Mouse (Mus musculus) inflammation-experienced regulatory T-cells, adult 6 months (primary cell): Measurements from ENCODE around the gene Xrcc5. TPM values are rescaled to one million over a fixed set of nuclear protein-coding genes. Genes with fewer than 3 reads are reported as not detected.

Experiments used
- ATAC-seq: one replicate; pipeline ENCODE4 v1.8.0; 2017
- polyA plus RNA-seq, 3 experiments: library from polyadenylated mRNA; unstranded; fragments of 100-300 nt; shearing (Covaris generic); gene quantifications; one replicate each; pipeline ENCODE4 v1.2.1; 2017

The Xrcc5 gene
- polyA plus RNA-seq, 3 experiments from 2014 or later = 23.7 to 29.9 (median 26.1) TPM

GRCm38 (mm10) chr1:72399720-72400401 is 92.6 kb downstream of the Xrcc5 start:
- ATAC-seq = no peak

DNA sequence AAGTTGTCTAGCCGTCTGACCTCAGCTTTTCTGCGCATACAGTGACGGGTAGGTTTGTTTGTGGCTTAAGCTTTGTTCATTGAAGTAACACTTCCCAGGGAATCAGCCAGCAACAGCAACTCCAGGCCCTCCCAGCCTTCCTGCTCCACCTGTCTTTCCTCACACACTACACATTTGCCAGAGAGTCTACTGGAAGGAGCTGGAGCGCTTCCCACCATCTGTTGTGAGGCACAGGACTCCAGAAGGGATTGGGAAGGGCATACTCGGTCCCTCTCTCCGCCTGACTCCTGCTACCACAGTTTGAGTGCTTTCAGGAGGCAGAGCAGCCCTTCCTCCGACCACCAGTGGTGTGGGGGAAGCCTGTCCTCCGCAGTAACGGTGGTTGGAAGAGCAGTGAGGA is 93.4 kb downstream of the Xrcc5 start:
- no peak for ATAC-seq

GRCm38 (mm10) chr1:72401331-72402069 is 94.3 kb downstream of the Xrcc5 start:
- ATAC-seq = no peak

DNA sequence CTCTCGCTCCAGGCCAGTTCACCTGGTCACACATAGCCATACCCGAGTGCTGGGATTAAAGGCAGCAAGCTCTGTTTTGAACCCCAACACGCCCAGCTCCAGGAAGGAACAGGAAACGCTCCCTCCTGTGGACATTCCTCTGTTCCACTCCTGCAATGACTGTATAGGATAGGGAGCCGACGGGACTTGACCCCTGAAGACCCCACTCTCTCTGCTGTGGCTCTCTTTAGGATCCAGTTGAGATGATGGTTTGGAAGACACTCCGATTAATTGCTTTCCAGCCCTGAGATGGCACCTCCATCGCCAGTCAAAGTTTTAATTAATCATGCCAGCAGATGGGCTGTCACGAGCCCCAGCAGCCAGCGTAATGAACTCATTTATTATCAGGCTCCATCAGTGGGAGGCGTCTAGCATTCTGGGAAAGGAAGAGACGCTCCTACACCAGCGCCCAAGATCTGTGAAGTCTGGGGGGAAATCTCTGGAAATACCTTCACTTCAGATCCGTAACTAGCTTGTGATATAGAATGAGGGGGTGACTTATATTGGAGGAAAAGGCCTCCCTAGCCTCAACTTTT is 99.4 kb downstream of the Xrcc5 start:
- ATAC-seq = no peak

DNA sequence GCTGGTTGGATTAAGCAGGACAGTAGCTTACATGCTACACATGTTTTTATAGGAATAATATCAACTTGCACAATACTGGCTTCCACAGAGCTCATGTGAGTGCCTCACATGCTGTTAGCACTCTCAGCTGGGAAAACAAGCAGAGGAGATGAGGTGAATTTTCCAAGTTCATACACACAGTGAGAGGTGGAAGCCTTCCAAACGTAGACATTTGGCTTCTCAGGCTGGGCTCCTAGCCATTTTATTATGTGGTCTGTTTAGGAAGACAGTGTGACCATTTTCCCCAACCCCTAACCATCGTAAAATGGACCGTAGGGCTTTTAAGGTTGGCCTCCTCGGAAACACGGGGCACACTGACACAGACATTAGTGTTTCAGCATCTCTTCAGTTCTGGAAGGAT is 102.7 kb downstream of the Xrcc5 start:
- no peak for ATAC-seq

DNA sequence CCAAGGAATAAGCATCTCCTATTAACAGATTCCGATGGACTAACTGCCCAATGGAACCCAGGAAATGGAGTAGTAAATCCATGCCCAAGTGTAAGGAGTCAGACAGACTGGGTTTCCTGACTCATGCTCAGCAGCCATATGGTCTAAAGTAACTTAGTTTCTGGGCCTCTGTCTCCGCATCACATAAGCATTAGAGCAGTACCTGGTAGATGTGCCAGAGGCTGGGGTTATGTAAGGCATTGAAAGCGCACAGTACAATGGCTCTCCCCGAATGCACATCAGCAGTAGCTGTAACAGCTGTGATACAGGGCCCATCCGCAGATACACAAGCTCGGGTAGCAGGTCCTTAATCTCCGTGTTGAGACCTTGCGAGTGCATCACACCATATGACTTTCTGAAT is 103.9 kb downstream of the Xrcc5 start:
- ATAC-seq = no peak

GRCm38 (mm10) chr1:72413205-72413604 is 106.0 kb downstream of the Xrcc5 start:
- no peak for ATAC-seq

GRCm38 (mm10) chr1:72414133-72414532 is 106.9 kb downstream of the Xrcc5 start:
- ATAC-seq = no peak

GRCm38 (mm10) chr1:72414561-72415253 is 107.5 kb downstream of the Xrcc5 start:
- ATAC-seq = no peak

- ATAC-seq = no peak
These were observed 111.8 kb downstream of the Xrcc5 start for GRCm38 (mm10) chr1:72418744-72419655.

- no peak for ATAC-seq
These were observed 113.0 kb downstream of the Xrcc5 start for GRCm38 (mm10) chr1:72420220-72420619.

DNA sequence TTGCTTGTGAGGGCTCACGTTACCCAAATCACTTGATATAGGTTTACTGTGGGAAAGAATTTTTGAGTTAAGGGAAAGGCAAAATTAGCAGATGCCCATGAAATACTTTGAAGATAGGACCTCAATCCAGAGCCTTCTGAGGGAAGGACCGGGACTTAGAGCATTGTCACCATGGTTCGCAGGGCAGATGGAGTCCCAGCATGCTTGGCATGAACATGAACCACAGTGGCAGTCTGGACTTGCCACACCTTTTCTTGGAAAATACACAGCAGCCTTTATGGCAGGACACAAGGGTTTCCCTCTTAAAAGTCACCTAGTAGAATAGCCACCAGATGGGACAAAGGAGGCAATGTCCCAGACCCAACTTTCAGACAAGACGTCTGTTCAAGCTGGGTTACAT is 114.9 kb downstream of the Xrcc5 start:
- ATAC-seq = no peak

GRCm38 (mm10) chr1:72426456-72426855 is 119.2 kb downstream of the Xrcc5 start:
- no peak for ATAC-seq

GRCm38 (mm10) chr1:72428526-72428925 is 121.3 kb downstream of the Xrcc5 start:
- no peak for ATAC-seq

- ATAC-seq = no peak
These were observed 122.0 kb downstream of the Xrcc5 start for GRCm38 (mm10) chr1:72429107-72429807.

DNA sequence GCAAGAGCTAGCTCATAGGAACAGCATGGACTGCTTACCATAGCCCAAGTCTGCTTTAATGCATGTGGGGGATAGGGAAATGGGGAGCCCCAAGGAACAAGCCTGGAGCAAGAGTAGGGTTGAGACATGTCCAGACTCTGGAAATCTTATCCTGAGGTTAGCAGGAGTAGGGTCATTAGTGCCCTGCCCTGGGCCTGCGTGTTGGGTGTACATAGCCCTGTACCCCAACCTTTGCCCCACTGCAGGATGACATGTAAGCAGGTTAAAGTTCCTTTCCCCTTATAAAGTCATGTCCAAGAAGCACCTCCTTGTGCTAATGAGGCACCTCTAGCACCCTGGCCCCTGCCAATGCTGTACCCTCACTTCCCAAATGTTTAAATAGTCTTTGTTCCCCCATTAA is 125.4 kb downstream of the Xrcc5 start:
- no peak for ATAC-seq

DNA sequence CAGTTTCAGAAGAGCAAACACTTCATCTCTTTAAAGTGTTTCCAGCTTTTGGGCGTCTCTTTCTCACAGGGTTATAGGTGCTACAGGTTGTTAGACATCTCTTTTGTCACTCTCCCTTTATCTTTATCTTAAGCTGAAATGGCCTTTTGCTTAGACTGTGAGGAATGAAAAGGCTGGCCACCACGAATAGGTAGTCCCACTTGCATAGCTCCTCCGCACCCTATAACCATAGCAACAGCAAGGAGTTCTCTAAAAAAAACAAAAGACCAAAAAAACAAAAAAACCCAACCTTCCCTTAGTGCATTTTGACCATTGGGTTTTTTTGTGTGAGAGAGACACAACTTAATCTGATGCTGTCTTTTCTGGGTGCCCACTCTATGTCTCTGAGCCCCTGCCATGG is 127.3 kb downstream of the Xrcc5 start:
- no peak for ATAC-seq

GRCm38 (mm10) chr1:72436967-72437366 is 129.7 kb downstream of the Xrcc5 start:
- ATAC-seq = no peak

- ATAC-seq = no peak
These were observed 131.9 kb downstream of the Xrcc5 start for GRCm38 (mm10) chr1:72439146-72439545.

- no peak for ATAC-seq
These were observed 135.5 kb downstream of the Xrcc5 start for GRCm38 (mm10) chr1:72442747-72443146.
